Mouse (Mus musculus) CH12.LX (cell line): ENCODE results near the gene Cd55b. TPM values are rescaled to one million over a fixed set of nuclear protein-coding genes. Genes with fewer than 3 reads are reported as not detected.

Source experiments
- DNase-seq: peaks from one replicate; pipeline ENCODE4 v3.0.0-alpha.2; 2013; ENCODE audit errors: extremely low read depth
- H3K27ac ChIP-seq: 2 replicates; pipeline ENCODE4 v1.5.1; 2012; ENCODE audit warnings: low read depth, mild to moderate bottlenecking, control low read depth, moderate library complexity; ENCODE audit not compliant: insufficient read depth
- H3K27me3 ChIP-seq: replicated peaks from 2 replicates; pipeline ENCODE3; 2012; ENCODE audit warnings: inconsistent platforms
- H3K36me3 ChIP-seq, 2 experiments: replicated peaks in 1 of 2; 2 replicates each; pipeline versions ENCODE3 to v1.6.1; 2012; ENCODE audit warnings: inconsistent platforms in 1 of 2, low read length in 1 of 2, mild to moderate bottlenecking in 1 of 2, mixed read lengths in 1 of 2, moderate library complexity in 1 of 2; ENCODE audit not compliant: control insufficient read depth in 1 of 2, insufficient read depth in 1 of 2
- H3K4me1 ChIP-seq, 2 experiments: 2 replicates each; pipeline ENCODE4 v1.6.1; 2012; ENCODE audit warnings: inconsistent platforms in 1 of 2, moderate library complexity in 1 of 2; ENCODE audit not compliant: insufficient read depth in 2 of 2, control insufficient read depth in 1 of 2
- H3K4me2 ChIP-seq: 2 replicates; pipeline ENCODE4 v1.6.1; 2012; ENCODE audit warnings: low read depth, mild to moderate bottlenecking, control low read depth; ENCODE audit not compliant: poor library complexity, insufficient read depth, severe bottlenecking
- H3K4me3 ChIP-seq, 3 experiments: fragments of 150-350 bp in 1 of 3; sonication (generic) in 1 of 3; replicated peaks in 1 of 3; 2 replicates each; pipeline versions ENCODE3 to v1.5.1; 2011 to 2012; ENCODE audit warnings: low read depth in 2 of 3, low read length in 2 of 3, mild to moderate bottlenecking in 2 of 3, moderate library complexity in 2 of 3, control low read depth in 1 of 3, improper control_type of control experiment in 1 of 3, inconsistent platforms in 1 of 3, mixed read lengths in 1 of 3; ENCODE audit not compliant: poor library complexity in 1 of 3
- H3K79me2 ChIP-seq: replicated peaks from 2 replicates; pipeline ENCODE4 v1.6.1; 2012; ENCODE audit warnings: mild to moderate bottlenecking, moderate library complexity; ENCODE audit not compliant: control insufficient read depth, poor library complexity, insufficient read depth, severe bottlenecking; ENCODE audit errors: extremely low read depth
- H3K9ac ChIP-seq: 2 replicates; pipeline ENCODE4 v1.6.1; 2012; ENCODE audit warnings: low read depth, mild to moderate bottlenecking, control low read depth, moderate library complexity; ENCODE audit not compliant: insufficient read depth
- H3K9me3 ChIP-seq: replicated peaks from 2 replicates; pipeline ENCODE3; 2012; ENCODE audit warnings: low read length, inconsistent platforms, mixed read lengths
- CHD1 ChIP-seq: IDR thresholded peaks from 2 replicates; pipeline ENCODE4 v1.6.1; 2012; ENCODE audit warnings: low read depth, low read length, improper control_type of control experiment, inconsistent platforms
- CHD2 ChIP-seq: IDR thresholded peaks from 2 replicates; pipeline ENCODE4 v1.6.1; 2011; ENCODE audit warnings: low read length, improper control_type of control experiment
- CTCF ChIP-seq, 2 experiments: IDR thresholded peaks in 1 of 2; conservative IDR thresholded peaks in 1 of 2; 2 replicates each; pipeline ENCODE4 v1.5.1; 2011 to 2012; ENCODE audit warnings: low read depth in 2 of 2, low read length in 2 of 2, improper control_type of control experiment in 1 of 2, inconsistent platforms in 1 of 2, mild to moderate bottlenecking in 1 of 2, moderate library complexity in 1 of 2
- ELF1 ChIP-seq: IDR thresholded peaks from 2 replicates; pipeline ENCODE4 v1.6.1; 2014; ENCODE audit warnings: low read depth, mild to moderate bottlenecking, inconsistent platforms, low read length, improper control_type of control experiment
- GABPA ChIP-seq: IDR thresholded peaks from 2 replicates; pipeline ENCODE4 v1.6.1; 2012; ENCODE audit warnings: low read depth, low read length, improper control_type of control experiment, inconsistent platforms; ENCODE audit not compliant: insufficient replicate concordance
- IRF4 ChIP-seq: IDR thresholded peaks from 2 replicates; pipeline ENCODE4 v1.6.1; 2014; ENCODE audit warnings: low read depth, mild to moderate bottlenecking, inconsistent platforms, low read length, improper control_type of control experiment
- JUN ChIP-seq: IDR thresholded peaks from 2 replicates; pipeline ENCODE4 v1.6.1; 2011; ENCODE audit warnings: low read depth, mild to moderate bottlenecking, low read length, improper control_type of control experiment, moderate library complexity; ENCODE audit not compliant: insufficient read depth
- JUND ChIP-seq: conservative IDR thresholded peaks from 2 replicates; pipeline ENCODE4 v1.6.1; 2011; ENCODE audit warnings: low read depth, low read length, improper control_type of control experiment
- KAT2A ChIP-seq: IDR thresholded peaks from 2 replicates; pipeline ENCODE4 v1.6.1; 2012; ENCODE audit warnings: low read length, improper control_type of control experiment, inconsistent platforms; ENCODE audit not compliant: insufficient replicate concordance
- MAFK ChIP-seq: IDR thresholded peaks from 2 replicates; pipeline ENCODE4 v1.6.1; 2011; ENCODE audit warnings: low read length, improper control_type of control experiment; ENCODE audit not compliant: insufficient replicate concordance
- MEF2A ChIP-seq: IDR thresholded peaks from 2 replicates; pipeline ENCODE4 v1.6.1; 2014; ENCODE audit warnings: low read depth, mild to moderate bottlenecking, inconsistent platforms, low read length, improper control_type of control experiment, borderline replicate concordance
- MXI1 ChIP-seq: IDR thresholded peaks from 2 replicates; pipeline ENCODE4 v1.6.1; 2011; ENCODE audit warnings: mild to moderate bottlenecking, low read depth, low read length, improper control_type of control experiment
- MYC ChIP-seq: IDR thresholded peaks from 2 replicates; pipeline ENCODE4 v1.6.1; 2011; ENCODE audit warnings: low read depth, mild to moderate bottlenecking, improper control_type of control experiment, low read length
- RAD21 ChIP-seq: IDR thresholded peaks from 2 replicates; pipeline ENCODE4 v1.6.1; 2011; ENCODE audit warnings: low read depth, mild to moderate bottlenecking, low read length, improper control_type of control experiment, moderate library complexity
- RCOR1 ChIP-seq: conservative IDR thresholded peaks from 2 replicates; pipeline ENCODE4 v1.6.1; 2012; ENCODE audit warnings: low read depth, mild to moderate bottlenecking, inconsistent platforms, low read length, improper control_type of control experiment
- SIN3A ChIP-seq: IDR thresholded peaks from 2 replicates; pipeline ENCODE4 v1.6.1; 2012; ENCODE audit warnings: low read length, improper control_type of control experiment, inconsistent platforms
- SMC3 ChIP-seq: IDR thresholded peaks from 2 replicates; pipeline ENCODE4 v1.6.1; 2011; ENCODE audit warnings: low read depth, low read length, improper control_type of control experiment
- TCF12 ChIP-seq: IDR thresholded peaks from 2 replicates; pipeline ENCODE4 v1.6.1; 2014; ENCODE audit warnings: low read depth, mild to moderate bottlenecking, inconsistent platforms, low read length, improper control_type of control experiment
- UBTF ChIP-seq: IDR thresholded peaks from 2 replicates; pipeline ENCODE4 v1.6.1; 2012; ENCODE audit warnings: low read depth, mild to moderate bottlenecking, inconsistent platforms, low read length, improper control_type of control experiment, moderate library complexity
- USF1 ChIP-seq: IDR thresholded peaks from 2 replicates; pipeline ENCODE4 v1.6.1; 2014; ENCODE audit warnings: low read depth, mild to moderate bottlenecking, inconsistent platforms, low read length, improper control_type of control experiment
- ZC3H11A ChIP-seq: IDR thresholded peaks from 2 replicates; pipeline ENCODE4 v1.6.1; 2012; ENCODE audit warnings: low read depth, mild to moderate bottlenecking, inconsistent platforms, low read length, improper control_type of control experiment
- ZKSCAN1 ChIP-seq: IDR thresholded peaks from 2 replicates; pipeline ENCODE4 v1.6.1; 2012; ENCODE audit warnings: low read depth, inconsistent platforms, low read length, improper control_type of control experiment, borderline replicate concordance
- ZNF384 ChIP-seq: IDR thresholded peaks from 2 replicates; pipeline ENCODE4 v1.6.1; 2012; ENCODE audit warnings: low read depth, low read length, improper control_type of control experiment, inconsistent platforms
- dilution Hi-C: fragments of 300-500 bp; cut with MboI; formaldehyde crosslinking; loops from 2 replicates; pipeline ENCODE4 v1.14.3; 2020; ENCODE audit warnings: low sequenced_read_pairs; ENCODE audit not compliant: extremely low pct_unique_long_range_greater_than_20kb, extremely low pct_ligation_motif_present
- in situ Hi-C: fragments of 300-500 bp; cut with MboI; formaldehyde crosslinking; loops from 3 replicates; pipeline ENCODE4 v1.14.3; 2019; ENCODE audit warnings: low sequenced_read_pairs, low pct_ligation_motif_present, low pct_unique_long_range_greater_than_20kb, mixed read lengths
- polyA plus RNA-seq: library from polyadenylated mRNA; unstranded; fragments of >175 nt; gene quantifications from 2 replicates; pipeline ENCODE4 v1.2.1, GENCODE M21; 2012; ENCODE audit warnings: low read depth; ENCODE audit not compliant: insufficient read length
- total RNA-seq, 2 experiments: library from RNA; depleted of rRNA; stranded (reverse); fragments of 300-350 nt in 1 of 2; fragments of >200 nt in 1 of 2; gene quantifications; 2 replicates each; pipeline ENCODE4 v1.2.3; 2012 to 2014

The Cd55b gene
- total and polyA plus RNA-seq, 3 experiments = not detected

DNA sequence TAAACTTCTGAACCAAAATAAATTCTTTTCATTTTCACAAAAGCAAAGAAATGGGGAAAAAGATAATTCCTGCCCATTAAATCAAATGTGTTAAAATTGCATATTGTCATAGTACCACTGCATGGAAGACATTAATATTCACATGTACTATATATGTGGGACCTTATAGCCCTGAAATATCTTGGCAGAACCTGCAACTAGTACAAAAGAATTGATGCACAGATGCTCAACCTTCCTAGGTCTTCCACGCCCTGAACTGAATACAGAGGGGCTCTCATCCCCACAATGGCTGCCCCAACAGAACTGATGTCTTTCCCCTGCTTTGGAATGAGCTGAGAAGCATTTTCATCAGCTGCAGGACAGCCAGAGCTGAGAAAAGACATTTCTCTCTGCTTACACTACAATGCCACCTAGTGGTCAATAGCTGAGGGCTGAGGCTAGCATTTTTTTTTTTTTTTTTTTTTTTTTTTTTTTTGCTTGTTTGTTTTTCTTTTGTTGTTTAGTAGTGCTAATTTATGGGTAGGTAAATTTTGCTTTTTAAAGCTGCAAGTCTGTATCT lies 72.7 kb downstream of the Cd55b start:
- H3K4me3 ChIP-seq = no peak overlapping the region
- no peaks in the 10 kb centered on the region for H3K36me3 ChIP-seq
- H3K27ac ChIP-seq = no peak overlapping the region
- in situ Hi-C loops (loop anchor here (25.0 kb wide), 1 partner anchor 188 kb away; no protein-coding TSS in a partner anchor), dilution Hi-C loops (no loop called here)
- TF ChIP-seq ZKSCAN1 = no peak
- TF ChIP-seq SIN3A = no peak
- no peak for TF ChIP-seq JUND
- TF ChIP-seq USF1 = no peak
- TF ChIP-seq ELF1 = no peak
- TF ChIP-seq SMC3 = peak; percentile 50
- no peak for TF ChIP-seq CHD2
- peak; percentile 62 to 78 for TF ChIP-seq CTCF (conservative IDR thresholded peaks at IDR 0.05 in 1 of 2, IDR thresholded peaks at IDR 0.05 in 1 of 2; ENCODE audit: low read depth in 2 of 2, low read length in 2 of 2)
- no peak for TF ChIP-seq TCF12
- TF ChIP-seq GABPA = no peak
- TF ChIP-seq MXI1 = no peak
- no peak for TF ChIP-seq CHD1
- peak; percentile 80 for TF ChIP-seq RAD21
- TF ChIP-seq ZC3H11A = no peak
- no peak for TF ChIP-seq KAT2A
- TF ChIP-seq MEF2A = no peak
- TF ChIP-seq UBTF = no peak
- TF ChIP-seq IRF4 = 0 out of 2 replicates have a peak, but pooled peaks have one; percentile 22
- no peak for TF ChIP-seq RCOR1
- no peak for TF ChIP-seq JUN
- TF ChIP-seq MYC = no peak
- TF ChIP-seq ZNF384 = peak; percentile 99
- peak; percentile 62; the same call in 1 of the 2 replicates for TF ChIP-seq MAFK
- no peaks in the 10 kb centered on the region for H3K79me2 ChIP-seq
- DNase-seq = peak; percentile 53
- H3K4me2 ChIP-seq = no peak overlapping the region
- H3K9ac ChIP-seq = no peak overlapping the region
- peaks cover 0 to 3% of the 10 kb centered on the region in 2 experiments; a peak in 2 of 4 replicates for H3K4me1 ChIP-seq
- H3K9me3 ChIP-seq = no peaks in the 10 kb centered on the region
- no peaks in the 10 kb centered on the region for H3K27me3 ChIP-seq
